Mouse (Mus musculus): ENCODE measurements around the gene Slc6a15.

Gene Slc6a15

DNA sequence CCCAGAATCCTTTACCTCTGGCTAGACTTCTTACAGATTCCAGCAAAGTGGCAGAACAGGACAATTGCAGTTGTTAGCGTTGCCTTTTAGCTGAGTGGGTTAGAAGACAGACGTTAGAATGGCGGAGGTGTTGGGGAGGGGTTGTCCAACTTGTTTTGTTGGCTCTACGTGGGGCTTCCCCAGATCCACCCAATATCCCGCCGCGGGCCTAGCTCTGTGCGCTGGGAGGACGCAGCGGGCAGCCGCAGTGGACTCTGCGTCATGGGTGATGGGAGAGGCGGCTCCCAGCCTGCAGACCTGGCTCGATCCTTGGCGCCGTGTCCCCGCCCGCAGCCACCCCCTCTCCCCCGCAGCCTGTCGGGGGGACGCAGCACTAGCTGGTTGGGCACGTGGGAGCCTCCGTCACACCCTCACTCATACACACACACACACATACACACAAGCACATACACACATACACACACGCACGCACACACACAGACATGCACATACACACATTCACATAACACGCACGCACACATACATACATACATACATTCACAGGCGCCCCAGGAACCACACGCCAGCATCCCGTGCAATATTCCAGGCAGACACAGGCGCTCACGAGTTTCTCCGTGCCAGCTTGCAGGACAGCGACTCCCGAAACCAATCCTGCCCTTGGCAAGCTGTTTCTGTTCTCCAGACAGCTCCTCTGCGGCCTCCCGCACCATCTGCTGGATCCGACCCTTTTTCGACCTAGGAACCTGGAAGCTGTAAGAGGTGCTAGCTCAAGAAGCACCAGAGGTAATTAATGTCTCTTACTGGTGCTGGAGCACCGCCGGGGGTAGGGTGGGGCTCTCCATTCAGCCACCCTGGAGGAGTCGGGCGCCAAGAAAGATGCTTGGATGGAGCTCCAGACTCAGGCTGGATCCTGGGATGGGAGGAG is at the start of gene Slc6a15:
Slc6a15 (plus strand) TSS at position 413 of the 925 bp plus-strand sequence.
- peak; percentile 47 to 50 for DNase-seq (ENCODE audit: low spot score in 2 of 2)

DNA sequence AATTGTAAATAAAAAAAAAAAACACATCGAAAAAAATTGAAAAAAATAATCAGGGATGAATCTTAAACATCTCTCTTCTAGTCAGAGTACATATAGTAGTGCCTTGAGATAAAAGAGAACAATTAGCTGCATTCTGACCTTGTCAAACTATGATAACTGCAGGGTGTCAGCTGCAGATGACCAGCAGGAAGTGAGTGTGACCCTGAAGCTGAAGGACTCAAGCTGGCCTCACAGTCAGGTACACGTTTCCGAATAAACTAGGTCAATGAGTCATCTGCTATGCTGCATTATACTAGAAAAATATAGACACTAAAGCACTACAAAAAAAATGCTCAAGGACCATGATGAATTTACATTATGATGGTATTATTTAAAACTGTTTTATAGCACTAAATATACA is 45.6 kb upstream of the Slc6a15 start:
- DNase-seq (ENCODE audit: low spot score in 2 of 2): no peak

DNA sequence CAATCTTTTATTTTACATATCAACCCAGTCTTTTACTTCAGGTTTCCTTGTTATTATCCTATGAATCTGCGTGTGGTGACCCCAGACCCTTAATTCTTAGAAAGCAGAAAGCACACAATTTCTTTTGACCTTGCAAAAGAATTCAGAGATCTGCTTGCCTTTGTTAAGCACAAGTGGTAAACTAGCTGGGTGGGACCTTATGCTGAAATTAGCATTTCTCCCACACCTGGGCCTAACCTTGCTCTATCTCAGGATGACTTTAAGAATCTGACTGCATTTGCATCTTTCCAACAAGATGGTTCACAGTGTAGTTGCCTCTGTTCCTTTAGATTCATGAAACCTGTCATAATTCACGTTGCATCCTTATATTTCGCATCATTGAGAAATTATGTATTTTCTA is 44.2 kb upstream of the Slc6a15 start:
- DNase-seq (ENCODE audit: low spot score in 2 of 2): no peak

DNA sequence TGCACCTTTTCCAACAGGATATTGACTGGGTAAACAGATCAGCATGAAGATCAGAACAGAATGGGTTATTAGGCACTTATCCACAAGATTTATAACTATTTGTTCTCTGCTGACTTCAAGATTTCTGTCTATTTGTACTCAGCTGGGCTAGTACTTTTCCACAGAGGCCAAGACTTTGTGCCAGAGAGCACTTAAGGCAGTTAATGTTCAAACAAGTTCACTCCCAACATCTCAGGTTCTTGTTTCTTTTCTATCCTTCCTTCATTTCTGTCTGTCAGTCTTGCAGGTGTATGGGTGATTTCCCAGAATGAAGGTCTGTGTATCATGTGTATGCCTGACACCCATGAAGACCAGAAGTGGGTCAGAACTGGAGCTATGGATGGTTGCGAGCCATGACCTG is 33.3 kb upstream of the Slc6a15 start:
- DNase-seq (ENCODE audit: low spot score in 2 of 2): no peak

DNA sequence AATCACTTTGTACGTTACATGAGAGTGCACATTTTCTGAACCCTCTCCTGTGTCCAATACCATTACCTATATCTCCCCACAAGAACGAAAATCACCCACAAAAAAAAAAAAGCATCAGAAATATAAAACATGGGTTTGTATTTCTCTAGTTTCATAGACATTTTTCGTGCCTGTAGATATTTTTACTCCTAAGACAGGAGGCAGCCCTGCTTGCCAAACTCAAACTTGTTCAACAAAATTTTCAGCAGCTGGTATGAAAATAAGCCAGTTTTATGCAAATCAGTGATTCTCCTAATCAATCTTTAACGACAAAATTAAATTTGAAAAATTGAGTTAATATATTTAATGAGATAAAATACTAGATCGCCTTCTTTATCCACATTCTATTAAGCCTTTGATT is 27.7 kb upstream of the Slc6a15 start:
- DNase-seq (ENCODE audit: low spot score in 2 of 2): no peak

DNA sequence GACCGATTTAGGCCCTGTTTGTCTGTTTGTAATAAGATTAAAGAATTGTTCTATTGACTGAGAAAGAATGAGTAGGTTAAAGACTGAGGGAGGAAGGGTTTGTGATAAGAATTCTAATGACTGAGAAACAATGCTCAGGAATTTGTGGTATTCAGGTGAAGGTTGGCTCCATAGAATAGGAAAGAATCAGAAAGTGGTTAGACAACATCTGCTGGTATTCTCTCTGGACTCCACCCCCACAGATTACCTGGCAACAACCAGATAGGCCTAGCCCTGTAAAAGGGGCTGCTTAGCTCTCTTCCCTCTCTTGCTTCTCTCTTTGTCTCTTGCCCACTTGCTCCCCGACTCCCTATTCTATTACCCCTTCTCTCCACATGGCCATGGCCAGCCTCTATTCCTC is 20.8 kb upstream of the Slc6a15 start:
- no peak for DNase-seq (ENCODE audit: low spot score in 2 of 2)

DNA sequence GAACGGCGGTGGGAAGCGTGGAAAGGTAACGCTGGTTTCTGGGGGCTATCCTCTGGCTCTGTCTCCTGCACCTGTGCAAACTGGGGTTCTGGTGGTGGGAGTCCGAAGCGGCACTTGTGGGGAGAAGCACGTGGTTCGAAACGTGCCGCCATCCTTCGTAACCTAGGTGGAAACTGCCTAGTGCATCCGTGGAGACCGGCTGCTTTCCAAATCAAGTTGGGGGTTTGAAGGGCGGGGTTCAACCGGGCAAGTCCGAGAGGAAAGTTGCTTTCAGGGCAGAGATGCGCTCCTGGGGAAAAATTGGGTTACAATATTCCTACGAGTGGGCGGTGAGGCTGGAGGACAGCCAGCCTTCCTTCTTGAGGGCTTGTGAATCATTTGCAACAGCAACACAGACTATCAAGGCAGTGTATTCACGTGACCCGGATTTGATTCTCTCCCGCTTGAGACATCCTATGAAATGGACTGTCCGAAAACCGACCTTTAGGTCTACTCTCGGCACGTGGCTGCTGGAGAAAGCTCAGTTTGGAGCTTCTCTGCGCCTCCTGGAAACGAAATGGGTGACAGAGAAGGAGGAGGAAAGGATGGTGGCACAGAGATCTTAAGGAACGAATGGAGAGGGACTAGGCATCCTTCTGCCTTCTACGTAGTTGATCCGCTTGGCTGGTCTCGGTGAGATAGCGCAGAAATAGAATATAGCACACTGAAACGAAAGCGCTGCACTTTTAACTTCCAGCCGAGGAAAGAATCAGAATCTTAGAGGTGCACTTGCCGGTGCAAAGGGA is 905 bp downstream of the Slc6a15 start:
- peak; percentile 40 to 61 for DNase-seq (ENCODE audit: low spot score in 2 of 2)

DNA sequence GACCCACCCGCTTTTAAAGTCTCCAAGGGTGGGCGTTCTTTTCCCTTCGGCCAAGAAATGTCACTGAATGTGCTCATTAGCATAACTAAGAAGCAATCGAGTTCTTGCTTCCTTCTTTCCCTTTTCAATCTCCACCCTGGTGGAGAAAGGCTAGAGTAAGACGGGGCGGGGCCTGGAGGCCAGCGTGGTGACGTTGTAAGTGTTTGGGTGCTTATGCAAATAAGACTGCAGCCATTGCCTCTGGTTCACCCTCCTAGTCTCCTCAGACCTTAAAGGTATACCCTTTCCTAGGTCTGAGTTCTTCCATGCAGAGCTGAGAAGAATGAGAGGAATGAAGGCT is 1.5 kb downstream of the Slc6a15 start:
- DNase-seq (ENCODE audit: low spot score in 2 of 2): peak; percentile 61 to 72

DNA sequence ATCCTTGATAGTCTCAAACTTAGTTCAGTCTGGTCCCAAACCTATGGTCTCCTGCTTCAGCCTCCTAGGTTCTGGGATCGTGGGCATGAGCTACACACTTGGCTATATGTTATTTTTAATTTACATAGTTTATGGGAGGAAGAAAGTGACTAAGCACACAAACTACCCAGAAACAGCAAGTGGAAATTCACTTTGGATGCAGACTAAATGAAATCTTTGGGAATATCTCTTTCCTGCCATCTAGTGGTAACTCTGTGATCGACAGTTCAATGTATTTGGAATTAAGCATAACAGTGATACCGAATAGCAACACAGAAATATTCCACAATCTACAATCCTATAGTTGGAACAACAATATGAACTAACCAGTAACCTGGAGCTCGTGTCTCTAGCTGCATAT is 34.6 kb downstream of the Slc6a15 start:
- peak in 1 of 2 experiments; percentile 4 for DNase-seq (ENCODE audit: low spot score in 2 of 2)

DNA sequence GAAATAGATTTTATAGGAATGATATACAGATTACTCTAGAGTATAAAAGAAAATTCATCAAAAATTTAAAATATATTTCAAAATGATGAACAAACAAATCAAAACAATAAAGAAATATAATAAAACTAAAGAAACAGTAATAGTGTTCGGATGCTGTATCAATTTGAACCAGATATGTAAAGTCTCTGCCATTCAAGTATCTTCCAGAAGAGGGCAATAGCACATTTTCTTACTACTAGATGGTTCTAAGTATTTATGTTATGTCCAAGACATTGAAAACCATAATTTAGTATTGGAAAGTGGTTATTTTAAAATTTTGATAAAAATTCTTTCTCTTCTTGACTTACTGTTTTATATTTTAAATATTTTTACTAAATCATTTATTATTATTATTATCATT is 60.1 kb downstream of the Slc6a15 start:
- no peak for DNase-seq (ENCODE audit: low spot score in 2 of 2)

DNA sequence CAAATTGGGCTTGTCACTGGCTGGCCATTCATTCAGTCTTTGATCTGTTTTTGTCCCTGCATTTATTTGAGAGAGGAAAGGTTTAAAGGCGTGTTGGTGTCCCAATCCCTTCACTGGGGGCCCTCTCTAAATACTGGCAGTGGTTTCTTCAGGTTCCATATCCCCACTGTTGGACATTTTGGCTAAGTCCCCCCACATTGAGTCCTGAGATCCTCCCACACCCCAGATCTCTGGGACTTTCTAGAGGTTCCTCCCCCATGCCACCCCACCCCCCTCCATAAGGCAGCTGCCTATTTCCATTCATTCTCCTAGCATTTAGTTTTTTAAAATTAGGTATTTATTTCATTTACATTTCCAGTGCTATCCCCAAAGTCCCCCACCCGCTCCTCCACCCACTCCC is 75.0 kb downstream of the Slc6a15 start:
- no peak for DNase-seq (ENCODE audit: low spot score in 2 of 2)

DNA sequence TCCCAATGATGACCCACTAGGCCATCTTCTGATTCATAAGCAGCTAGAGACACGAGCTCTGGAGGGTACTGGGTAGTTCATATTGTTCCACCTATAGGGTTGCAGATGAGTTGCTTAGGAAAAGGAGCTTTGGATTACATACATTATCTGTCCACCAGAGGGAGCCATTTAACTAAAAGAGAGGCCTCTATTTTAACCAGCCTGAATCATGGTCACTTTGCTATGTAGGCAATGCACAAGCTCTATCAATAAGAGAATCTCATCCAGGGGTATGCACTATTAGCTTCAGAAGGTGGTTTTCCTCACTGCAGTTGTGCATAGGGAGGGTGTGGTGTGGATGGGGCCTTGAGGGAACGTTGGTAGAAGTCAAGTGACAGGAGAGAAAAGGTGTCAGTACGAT is 75.5 kb downstream of the Slc6a15 start:
- DNase-seq (ENCODE audit: low spot score in 2 of 2): no peak

DNA sequence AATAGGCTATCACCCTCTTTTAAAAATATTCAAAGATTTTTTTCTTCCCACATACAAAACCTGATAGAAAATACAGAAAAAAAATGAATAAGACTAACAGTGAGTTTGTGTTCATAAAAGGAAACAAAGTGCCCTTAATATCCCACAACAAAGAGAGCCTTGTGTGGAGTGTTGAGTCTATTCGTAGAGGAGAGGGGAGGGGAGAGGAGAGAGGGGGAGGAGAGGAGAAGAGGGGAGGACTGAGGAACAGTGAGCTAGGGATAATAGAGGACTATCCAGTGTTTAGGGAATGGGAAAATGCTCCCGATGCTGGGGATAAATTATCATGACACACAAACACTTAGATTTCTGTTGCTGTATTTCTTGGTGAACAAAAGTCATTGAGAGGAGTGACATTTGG is 80.8 kb downstream of the Slc6a15 start:
- DNase-seq (ENCODE audit: low spot score in 2 of 2): no peak

DNA sequence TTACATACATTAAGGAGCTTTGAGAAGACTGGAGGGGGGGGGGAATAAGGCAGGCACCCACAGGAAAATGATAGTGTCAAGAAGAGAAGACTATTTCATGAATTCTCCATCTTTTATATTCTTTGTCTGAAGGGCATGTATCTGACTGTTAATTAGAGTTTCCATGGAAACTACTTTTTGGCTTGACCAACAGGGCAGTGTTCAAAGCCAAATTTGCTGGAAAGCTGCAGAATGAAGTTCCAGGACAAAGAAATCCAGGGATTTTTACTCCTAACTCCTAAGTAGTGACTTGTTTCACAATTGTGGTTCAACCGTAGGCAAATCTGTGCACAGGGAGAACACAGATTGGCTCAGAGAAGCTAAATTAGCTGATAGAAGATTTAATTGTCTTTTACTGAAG is 90.3 kb downstream of the Slc6a15 start:
- DNase-seq (ENCODE audit: low spot score in 2 of 2): no peak

All from right cerebral cortex, postnatal 36 days (tissue).